Mouse (Mus musculus) ovary, postnatal 36 days (tissue): ENCODE data around the gene H2-DMa.

ENCODE experiments used
- DNase-seq: peaks from one replicate; pipeline ENCODE4 v3.0.0; 2022; ENCODE audit warnings: low spot score, mixed read lengths

Gene H2-DMa

GRCm38 (mm10) chr17:34119249-34120179 lies at the start of gene H2-DMa:
H2-DMa (plus strand) TSS chr17:34119541.
- peak; percentile 98 for DNase-seq

DNA sequence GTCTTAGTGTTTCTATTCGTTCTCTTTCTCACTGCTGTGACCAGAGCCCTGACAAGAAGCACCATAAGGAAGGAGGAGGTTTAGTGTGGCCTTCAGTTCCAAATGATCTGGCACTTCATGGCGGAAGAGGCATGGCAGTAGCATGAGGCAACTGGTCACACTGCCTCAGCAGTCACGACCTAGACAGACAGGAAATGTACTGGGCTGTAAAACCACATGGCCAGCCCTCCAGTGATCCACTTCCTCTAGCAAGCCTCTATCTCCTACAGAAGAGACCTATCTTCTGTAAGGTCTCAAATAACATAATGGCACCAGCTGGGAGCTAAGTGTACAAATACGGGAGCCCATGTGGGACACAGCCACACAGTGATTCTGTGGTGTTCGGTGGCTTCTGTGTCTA lies 47.2 kb upstream of the H2-DMa start:
- DNase-seq, result no peak

DNA sequence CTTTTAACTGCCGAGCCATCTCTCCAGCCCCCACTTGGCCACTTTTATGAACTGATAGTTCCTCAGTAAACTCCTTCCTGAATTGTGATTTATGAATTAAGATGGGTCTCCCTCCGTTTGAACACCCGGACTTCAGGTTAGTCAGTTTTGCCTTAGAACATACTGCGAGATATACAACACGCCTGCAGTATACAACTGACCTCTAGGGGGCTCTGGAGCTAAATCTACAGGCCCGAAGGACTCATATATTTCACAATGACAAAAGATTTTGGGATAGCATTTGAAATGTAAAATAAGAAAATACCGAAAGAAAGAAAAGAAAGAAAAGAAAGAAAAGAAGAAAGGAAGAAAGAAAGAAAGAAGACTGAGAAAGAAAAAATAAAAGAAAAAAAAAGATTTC lies 44.1 kb upstream of the H2-DMa start:
- peak; percentile 29 for DNase-seq

DNA sequence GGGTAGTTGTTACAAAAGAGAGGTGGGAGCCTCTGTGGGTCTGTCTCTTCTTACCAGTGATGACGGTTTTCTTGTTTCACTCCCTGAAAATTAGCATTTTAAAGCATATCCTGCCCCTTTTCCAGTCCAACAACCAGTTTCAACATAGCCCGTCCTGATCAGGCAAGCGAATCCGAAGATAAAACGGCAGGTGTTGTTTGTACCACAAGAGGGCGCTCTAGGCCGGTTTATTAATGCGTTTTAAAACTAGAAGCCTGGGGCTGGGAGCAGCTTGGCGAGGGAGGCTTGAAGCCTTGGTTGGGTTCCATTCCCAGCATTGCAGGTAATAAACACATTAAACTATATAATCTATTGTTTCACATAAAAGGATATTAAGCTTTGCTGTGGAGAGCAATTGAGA lies 41.8 kb upstream of the H2-DMa start:
- DNase-seq, result peak; percentile 47

DNA sequence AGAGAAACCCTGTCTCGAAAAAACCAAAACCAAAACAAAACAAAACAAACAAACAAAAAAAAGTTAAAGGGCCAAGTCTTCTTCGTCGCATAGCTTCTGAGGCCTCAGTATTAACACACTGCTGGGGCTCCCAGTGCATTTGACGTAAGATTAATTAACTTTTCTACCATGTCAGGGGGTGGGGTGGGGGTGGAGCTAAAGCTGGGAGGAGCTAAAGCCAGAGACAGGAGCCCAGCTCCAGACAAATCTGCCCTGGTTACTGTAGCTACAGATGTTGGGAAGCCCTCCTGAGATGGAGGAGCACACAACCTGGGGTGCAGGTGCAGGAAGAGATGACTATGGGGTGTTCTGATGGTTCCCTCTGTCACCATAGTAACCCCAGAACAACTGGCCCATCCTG lies 41.2 kb upstream of the H2-DMa start:
- no peak for DNase-seq

DNA sequence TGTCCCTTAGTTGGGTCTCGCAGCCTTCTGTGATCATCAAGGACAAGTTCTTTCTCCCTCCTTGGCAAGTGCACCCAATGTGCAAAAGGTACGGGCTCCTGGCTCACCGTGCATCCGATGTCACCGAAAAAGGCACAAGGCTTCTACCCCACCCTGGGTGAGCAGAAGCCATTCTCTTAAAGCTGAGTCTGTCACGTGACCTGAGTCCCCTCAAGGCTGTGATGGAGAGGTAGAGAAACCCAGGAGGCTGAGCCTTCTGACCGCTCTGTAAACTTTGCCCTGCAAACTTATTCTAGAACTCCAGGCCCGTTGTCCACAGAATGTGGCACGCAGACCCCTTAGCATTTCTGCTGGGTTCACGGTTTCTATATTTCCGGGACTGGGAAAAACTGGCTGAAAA lies 40.3 kb upstream of the H2-DMa start:
- DNase-seq, result no peak

- DNase-seq, result no peak
These were observed 39.7 kb upstream of the H2-DMa start for GRCm38 (mm10) chr17:34079621-34080020.

- no peak for DNase-seq
These were observed 36.2 kb upstream of the H2-DMa start for GRCm38 (mm10) chr17:34083104-34083503.

GRCm38 (mm10) chr17:34087386-34087785 lies 32.0 kb upstream of the H2-DMa start:
- no peak for DNase-seq

DNA sequence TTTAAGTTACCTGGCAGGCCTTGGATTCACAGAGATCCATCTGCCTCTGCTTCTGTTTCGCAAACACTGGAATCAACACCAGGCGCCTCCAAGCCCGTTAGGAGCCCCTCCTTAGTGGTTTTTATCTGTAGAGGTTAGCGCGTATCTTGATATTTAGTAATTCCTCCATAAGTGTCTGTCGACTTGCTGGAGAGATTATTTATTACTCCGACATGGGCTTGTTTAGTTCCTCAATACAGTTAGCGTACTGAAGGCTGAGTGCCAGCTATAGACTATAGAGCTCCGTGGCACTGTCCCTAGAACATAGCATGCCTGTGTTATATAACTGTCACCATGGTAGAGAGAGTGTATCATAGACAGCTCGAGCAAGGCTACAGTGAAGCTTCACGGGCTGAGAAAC lies 31.2 kb upstream of the H2-DMa start:
- DNase-seq, result no peak

- no peak for DNase-seq
These were observed 28.4 kb upstream of the H2-DMa start for GRCm38 (mm10) chr17:34090923-34091322.

DNA sequence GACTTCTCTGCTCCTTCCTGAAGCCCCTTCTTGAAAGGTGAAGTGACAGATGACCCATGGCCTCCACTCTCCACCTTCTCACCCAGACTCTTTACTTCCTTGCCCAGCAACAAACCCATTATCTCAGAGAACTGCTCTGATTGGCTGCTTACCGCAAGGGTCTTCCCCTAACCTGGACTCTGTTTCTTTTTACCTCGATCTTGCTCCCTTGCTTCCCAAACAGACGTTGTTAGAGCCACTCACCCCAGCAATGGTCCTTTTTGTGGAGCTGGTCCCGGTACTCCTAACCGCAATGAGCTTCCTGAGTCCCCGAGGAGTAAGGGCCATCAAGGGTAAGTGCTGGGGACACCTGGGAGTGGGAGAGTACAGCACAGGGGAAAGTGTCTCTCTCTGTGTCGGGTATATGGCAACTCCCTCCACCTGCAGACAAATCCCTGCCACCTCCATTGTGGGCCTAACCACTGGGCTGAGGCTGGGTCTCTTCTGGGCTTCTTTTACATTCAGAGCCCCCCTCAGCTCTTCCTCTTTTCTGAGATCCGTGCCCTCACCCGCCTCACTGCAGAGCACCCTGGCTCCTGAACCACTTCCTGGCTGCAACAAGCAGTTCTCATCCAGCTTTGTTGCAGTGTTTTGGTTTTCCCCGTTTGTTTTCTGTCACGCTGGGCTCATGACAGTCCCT lies 27.0 kb upstream of the H2-DMa start, which contains the start of gene H2-Oa:
H2-Oa (plus strand) TSS at position 144 of the 679 bp plus-strand sequence.
- no peak for DNase-seq

GRCm38 (mm10) chr17:34093199-34093874 lies 26.0 kb upstream of the H2-DMa start:
- no peak for DNase-seq

DNA sequence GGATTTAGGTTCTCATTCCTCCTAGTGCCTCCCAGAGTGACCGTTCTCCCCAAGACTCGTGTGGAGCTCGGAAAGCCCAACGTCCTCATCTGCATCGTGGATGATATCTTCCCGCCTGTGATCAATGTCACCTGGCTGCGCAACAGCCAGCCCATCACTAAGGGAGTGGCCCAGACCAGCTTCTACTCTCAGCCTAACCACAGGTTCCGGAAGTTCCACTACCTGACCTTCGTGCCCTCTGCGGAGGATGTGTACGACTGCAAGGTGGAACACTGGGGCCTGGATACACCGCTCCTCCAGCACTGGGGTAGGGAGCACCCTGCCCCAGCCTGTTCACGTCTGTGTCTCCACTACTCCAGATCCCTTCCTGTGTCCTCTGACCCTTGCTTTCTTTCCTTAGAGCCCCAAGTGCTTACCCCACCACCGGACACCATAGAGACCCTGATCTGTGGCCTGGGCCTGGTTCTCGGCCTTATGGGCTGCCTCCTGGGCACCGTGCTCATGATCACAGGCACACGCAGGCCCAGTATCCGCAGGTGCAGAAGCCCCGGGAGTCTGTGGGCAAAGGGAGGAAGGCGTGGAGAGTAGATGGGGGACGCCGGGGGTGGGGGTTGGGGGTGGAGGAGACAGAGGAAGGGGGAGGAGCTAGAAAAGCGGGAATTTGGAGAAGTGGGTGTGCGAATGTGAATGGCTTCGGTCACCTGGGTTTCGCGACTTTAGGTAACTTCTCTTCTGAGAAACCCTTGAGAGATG lies 24.9 kb upstream of the H2-DMa start:
- DNase-seq, result no peak

- no peak for DNase-seq
These were observed 22.8 kb upstream of the H2-DMa start for GRCm38 (mm10) chr17:34096497-34097010.

DNA sequence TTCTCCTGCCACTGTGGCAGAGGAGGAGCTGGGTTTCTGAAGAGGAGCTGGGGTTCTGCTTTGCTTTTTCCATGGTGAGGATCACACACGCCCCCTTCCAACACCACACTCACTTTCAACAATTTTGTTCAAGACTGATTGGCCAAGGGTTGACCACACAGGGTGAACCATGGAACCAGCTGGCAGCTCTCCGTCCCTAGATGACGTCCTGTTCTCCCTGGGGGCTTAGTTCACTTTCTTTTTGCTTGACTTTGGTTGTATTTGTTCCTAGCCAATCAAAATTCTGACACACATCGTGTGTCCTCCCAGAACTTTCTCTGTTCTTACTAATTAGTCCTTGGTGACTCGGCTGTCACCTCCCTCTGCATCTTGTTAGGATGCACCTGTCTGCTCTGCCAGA lies 22.1 kb upstream of the H2-DMa start:
- no peak for DNase-seq

- DNase-seq, result no peak
These were observed 20.4 kb upstream of the H2-DMa start for GRCm38 (mm10) chr17:34098709-34099479.

GRCm38 (mm10) chr17:34099531-34099930 lies 19.8 kb upstream of the H2-DMa start:
- no peak for DNase-seq

DNA sequence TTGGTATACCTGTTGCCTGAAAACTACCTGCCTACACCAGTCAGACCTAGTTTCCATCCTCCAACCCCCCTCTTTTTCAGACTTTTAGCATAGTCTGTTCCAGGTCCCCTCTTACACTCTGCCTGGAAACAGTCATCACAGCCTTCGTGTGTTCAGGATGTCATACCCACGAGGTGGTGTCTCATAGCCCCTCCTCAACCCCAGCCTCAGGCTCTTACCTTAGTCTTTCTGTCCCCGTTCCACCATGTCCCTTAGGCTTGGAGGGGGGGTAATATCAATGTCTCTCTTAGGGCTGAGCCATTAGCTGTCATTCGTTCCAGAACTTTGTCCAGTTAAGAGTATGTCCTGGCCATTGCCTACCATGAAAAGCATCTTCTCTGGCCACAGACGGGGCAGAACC lies 18.2 kb upstream of the H2-DMa start:
- no peak for DNase-seq

DNA sequence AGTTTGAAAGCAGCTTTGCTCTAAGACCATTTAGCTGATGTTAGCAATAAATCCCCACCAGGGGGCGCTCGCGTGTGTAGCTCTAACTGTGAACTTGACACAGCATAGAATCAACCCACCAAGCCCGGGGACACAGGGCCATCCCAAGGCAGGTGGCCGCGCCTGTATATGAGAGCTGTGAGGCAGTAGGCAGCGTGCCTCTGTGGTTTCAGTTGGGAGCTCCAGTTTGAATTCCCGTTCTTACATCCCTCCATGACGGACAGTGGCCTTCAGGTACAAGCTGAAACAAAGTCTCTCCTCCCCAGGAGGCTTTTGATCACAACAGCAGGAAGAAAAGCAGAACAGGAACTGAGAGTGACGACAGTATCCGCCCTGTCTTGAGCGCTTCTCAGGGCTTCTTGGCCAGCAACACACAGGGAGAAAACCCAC lies 17.7 kb upstream of the H2-DMa start:
- peak; percentile 86 for DNase-seq

- DNase-seq, result no peak
These were observed 16.5 kb upstream of the H2-DMa start for GRCm38 (mm10) chr17:34102831-34103230.
